Mouse (Mus musculus): ENCODE results near the gene Fmnl2. TPM values are rescaled to one million over a fixed set of nuclear protein-coding genes. Genes with fewer than 3 reads are reported as not detected.

Fmnl2 gene
- total and polyA plus RNA-seq, 2 experiments from 2014 or later: 9.1 to 41.8 TPM

DNA sequence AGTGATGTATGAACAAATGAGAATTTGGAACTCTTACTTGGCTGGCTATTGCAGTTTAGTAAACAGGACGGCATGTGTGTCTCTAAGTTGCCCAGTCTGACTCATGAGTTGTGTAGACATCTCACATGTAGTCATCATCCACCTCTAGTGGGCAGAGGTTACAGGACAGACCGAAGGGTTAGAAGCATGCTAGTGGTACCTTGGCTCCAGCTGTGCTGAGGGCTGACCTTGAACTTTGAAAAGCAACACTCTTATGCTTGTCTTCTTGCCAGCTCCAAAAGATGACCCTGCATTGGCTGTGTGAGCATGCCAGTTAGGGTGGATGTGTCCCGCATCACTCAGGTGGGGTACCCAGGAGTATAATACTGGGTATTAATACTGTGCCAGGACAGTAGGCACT lies 142.8 kb downstream of the Fmnl2 start:
- ATAC-seq (no peak), DNase-seq (no peak)
- H3K27me3 ChIP-seq (ENCODE audit: insufficient read depth, low read length): no peaks in the 10 kb centered on the region
- no peak overlapping the region for H3K27ac ChIP-seq (ENCODE audit: low read depth, low read length)
- H3K9me3 ChIP-seq (ENCODE audit: low read length): no peaks in the 10 kb centered on the region
- no peaks in the 10 kb centered on the region for H3K36me3 ChIP-seq (ENCODE audit: insufficient read depth)
- H3K9ac ChIP-seq: no peak overlapping the region
- no peak for TF ChIP-seq CTCF (IDR thresholded peaks at IDR 0.05; ENCODE audit: low read depth)
- 81% methylated on average over 3 of the region's 3 CpGs for WGBS
- H3K4me3 ChIP-seq (ENCODE audit: low read depth, low read length): no peak overlapping the region
- no peak overlapping the region for H3K4me2 ChIP-seq (ENCODE audit: low read depth)
- no peaks in the 10 kb centered on the region for H3K4me1 ChIP-seq (ENCODE audit: insufficient read depth)

DNA sequence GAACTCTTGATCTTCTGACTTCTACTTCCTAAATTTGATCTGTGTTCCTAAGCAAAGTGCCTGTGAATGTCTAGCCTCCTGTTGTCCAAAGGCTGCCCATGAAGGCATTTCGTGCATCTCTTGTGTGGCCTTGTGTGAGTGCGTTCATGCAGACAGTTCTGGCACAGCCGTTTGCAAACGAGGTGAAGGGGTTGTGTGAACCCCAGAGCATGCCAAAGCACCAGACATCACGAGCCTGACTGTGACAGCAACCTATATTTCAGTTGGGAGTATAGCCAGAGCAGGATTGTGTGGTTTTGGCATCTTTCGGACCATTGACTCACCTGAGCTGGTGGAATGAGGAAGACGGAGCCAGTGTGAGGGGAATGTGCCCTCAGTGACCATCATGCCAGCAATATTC lies 148.5 kb downstream of the Fmnl2 start:
- Histone ChIP-seq H3K4me1 (ENCODE audit: insufficient read depth) (no peaks in the 10 kb centered on the region; the same call in 1 of the 2 replicates), H3K4me2 (ENCODE audit: low read depth) (no peak overlapping the region), H3K9me3 (ENCODE audit: low read length) (no peaks in the 10 kb centered on the region), H3K27me3 (ENCODE audit: insufficient read depth, low read length) (no peaks in the 10 kb centered on the region), H3K36me3 (ENCODE audit: insufficient read depth) (no peaks in the 10 kb centered on the region), H3K9ac (no peak overlapping the region), H3K27ac (ENCODE audit: low read depth, low read length) (no peak overlapping the region), H3K4me3 (ENCODE audit: low read depth, low read length) (no peak overlapping the region)
- 49% methylated on average over 7 of the region's 7 CpGs for WGBS
- DNase-seq (no peak), ATAC-seq (no peak)
- TF ChIP-seq CTCF (IDR thresholded peaks at IDR 0.05; ENCODE audit: low read depth): no peak

DNA sequence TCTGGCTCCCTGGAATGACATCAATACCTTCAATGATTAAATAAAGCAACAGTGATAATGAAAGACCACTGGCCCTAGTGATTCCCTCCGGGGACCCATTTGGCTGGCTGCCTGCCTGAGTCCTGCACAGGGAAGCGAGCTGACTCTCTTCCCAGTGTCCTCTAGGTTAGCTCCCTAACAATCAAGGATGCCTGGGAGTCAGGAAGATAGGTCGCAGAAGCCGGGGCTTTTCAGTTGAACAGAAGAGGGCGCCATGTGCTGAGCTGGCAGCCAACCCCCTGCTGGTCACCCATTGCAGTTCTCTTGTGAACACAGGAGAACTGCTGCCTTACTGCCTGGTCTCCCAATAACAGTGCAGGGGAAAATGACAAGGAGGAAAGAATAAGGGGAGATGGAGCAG lies 149.5 kb downstream of the Fmnl2 start:
- H3K4me2 ChIP-seq (ENCODE audit: low read depth): no peak overlapping the region
- peak; percentile 34; the same call in 1 of the 2 replicates for ATAC-seq
- 8% methylated on average over 5 of the region's 5 CpGs for WGBS
- H3K4me3 ChIP-seq (ENCODE audit: low read depth, low read length): no peak overlapping the region
- H3K27ac ChIP-seq (ENCODE audit: low read depth, low read length): no peak overlapping the region
- H3K9me3 ChIP-seq (ENCODE audit: low read length): no peaks in the 10 kb centered on the region
- peak; percentile 30 for DNase-seq
- H3K27me3 ChIP-seq (ENCODE audit: insufficient read depth, low read length): no peaks in the 10 kb centered on the region
- H3K4me1 ChIP-seq (ENCODE audit: insufficient read depth): no peaks in the 10 kb centered on the region; the same call in 1 of the 2 replicates
- TF ChIP-seq CTCF (IDR thresholded peaks at IDR 0.05; ENCODE audit: low read depth): peak; percentile 74
- no peaks in the 10 kb centered on the region for H3K36me3 ChIP-seq (ENCODE audit: insufficient read depth)
- H3K9ac ChIP-seq: no peak overlapping the region

DNA sequence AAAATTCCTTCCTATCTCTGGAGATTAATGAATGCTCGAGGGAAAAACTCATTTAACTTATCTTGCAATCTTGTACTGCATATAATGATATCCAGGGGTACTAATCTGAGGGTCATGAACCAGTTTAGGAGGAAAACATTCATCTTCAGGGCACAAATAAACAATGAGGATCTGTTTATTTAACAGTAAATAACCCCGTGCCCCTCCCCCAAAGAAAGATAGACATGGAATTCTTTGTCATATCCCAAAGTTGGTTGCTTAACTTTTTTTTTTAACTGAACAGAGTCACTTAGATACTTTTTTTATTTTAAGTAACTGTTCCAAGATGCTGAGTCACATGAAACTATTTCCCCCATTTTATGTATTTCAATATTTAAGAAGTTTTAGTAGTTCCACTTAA lies 155.4 kb downstream of the Fmnl2 start:
- Histone ChIP-seq H3K4me1 (ENCODE audit: insufficient read depth) (no peaks in the 10 kb centered on the region; the same call in 1 of the 2 replicates), H3K36me3 (ENCODE audit: insufficient read depth) (0 out of 2 replicates have a peak, but pooled peaks cover 3% of the 10 kb centered on the region), H3K4me2 (ENCODE audit: low read depth) (no peak overlapping the region), H3K9ac (no peak overlapping the region), H3K9me3 (ENCODE audit: low read length) (no peaks in the 10 kb centered on the region), H3K4me3 (ENCODE audit: low read depth, low read length) (no peak overlapping the region), H3K27ac (ENCODE audit: low read depth, low read length) (no peak overlapping the region), H3K27me3 (ENCODE audit: insufficient read depth, low read length) (no peaks in the 10 kb centered on the region)
- 77% methylated on average over 2 of the region's 2 CpGs for WGBS
- DNase-seq: no peak
- TF ChIP-seq CTCF (IDR thresholded peaks at IDR 0.05; ENCODE audit: low read depth): no peak
- ATAC-seq: no peak

DNA sequence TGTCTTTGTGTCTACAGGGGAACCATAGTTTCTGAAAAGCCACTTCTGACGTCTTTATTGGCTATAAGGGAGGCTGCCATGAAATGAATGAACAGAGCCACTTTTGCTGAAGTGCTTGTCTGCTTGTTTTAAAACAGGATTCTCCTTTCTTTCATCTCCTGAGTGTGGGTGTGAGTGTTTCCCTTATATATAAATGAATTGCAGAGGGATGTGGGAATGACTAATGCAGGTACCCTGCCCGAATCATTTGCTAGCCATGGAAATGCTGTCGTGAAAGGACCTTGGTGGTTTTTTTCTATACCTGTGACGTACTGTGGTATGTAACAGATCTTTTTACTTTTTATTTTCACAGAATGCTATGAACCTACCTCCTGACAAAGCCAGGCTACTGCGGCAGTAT lies 156.8 kb downstream of the Fmnl2 start:
- TF ChIP-seq CTCF (IDR thresholded peaks at IDR 0.05; ENCODE audit: low read depth): no peak
- Histone ChIP-seq H3K4me1 (ENCODE audit: insufficient read depth) (no peaks in the 10 kb centered on the region), H3K27me3 (ENCODE audit: insufficient read depth, low read length) (no peaks in the 10 kb centered on the region), H3K36me3 (ENCODE audit: insufficient read depth) (0 out of 2 replicates have a peak, but pooled peaks cover 3% of the 10 kb centered on the region), H3K27ac (ENCODE audit: low read depth, low read length) (no peak overlapping the region), H3K4me3 (ENCODE audit: low read depth, low read length) (no peak overlapping the region), H3K4me2 (ENCODE audit: low read depth) (no peak overlapping the region), H3K9ac (no peak overlapping the region), H3K9me3 (ENCODE audit: low read length) (no peaks in the 10 kb centered on the region)
- ATAC-seq (no peak), DNase-seq (no peak)
- WGBS: 77% methylated on average over 5 of the region's 5 CpGs

DNA sequence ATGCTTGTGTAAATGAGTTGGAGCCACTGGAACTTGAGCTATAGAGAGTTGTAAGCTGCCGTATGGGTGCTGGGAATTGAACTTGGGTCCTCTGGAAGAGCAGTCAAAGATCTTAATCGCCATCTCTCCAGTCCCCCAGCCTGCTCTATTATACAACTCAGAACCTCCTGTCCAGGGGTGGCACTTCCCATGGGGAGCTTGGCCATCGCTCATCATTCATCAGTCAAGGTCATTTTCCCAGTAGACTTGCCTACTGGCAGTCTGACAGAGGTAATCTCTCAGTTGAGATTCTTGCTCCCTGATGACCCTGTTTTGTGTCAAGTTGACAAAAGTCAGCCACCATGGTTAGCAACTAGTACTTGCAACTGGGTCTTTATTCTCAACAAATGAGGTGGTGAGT lies 165.3 kb downstream of the Fmnl2 start:
- no peak for TF ChIP-seq CTCF (IDR thresholded peaks at IDR 0.05; ENCODE audit: low read depth)
- Histone ChIP-seq H3K4me2 (ENCODE audit: low read depth) (no peak overlapping the region), H3K9ac (no peak overlapping the region), H3K27ac (ENCODE audit: low read depth, low read length) (no peak overlapping the region), H3K9me3 (ENCODE audit: low read length) (no peaks in the 10 kb centered on the region), H3K36me3 (ENCODE audit: insufficient read depth) (no peaks in the 10 kb centered on the region), H3K27me3 (ENCODE audit: insufficient read depth, low read length) (no peaks in the 10 kb centered on the region), H3K4me3 (ENCODE audit: low read depth, low read length) (no peak overlapping the region), H3K4me1 (ENCODE audit: insufficient read depth) (no peaks in the 10 kb centered on the region)
- ATAC-seq: no peak
- WGBS: 95% methylated on average over 3 of the region's 3 CpGs
- no peak for DNase-seq

DNA sequence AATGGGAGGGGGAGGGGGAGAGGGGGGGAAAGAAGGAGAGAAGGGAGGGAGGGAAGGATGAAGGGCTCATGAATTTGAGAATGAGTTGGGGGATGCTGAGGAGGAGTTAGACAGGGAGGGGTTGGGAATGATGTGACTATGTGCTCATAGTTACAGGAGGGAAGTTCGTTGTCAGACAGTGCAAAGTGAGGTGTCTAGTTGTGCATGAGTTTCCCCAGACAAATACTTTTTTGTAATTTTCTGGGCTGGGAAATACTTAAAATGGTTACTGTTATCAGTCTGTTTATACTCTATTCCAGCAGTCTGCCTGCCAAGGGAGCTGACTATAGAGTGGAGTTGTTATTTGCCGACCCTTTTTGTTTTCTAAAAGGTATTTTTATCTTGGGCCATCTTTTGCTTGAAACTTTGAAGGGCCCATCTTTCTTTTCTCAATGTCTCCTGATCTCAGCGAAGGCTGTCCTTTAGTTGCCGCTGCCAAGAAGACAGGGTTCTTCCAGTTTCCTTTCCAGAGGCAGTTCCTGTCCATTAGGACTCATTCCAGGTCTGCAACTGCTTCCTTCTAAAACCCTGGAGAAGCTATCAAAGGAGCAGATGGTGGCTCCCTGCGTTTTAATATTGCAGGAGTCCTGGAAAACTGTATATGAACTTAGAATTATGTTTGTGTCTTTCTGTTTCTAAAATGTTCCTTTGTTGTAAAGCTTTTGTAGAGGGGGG lies 168.6 kb downstream of the Fmnl2 start:
- H3K27me3 ChIP-seq (ENCODE audit: insufficient read depth, low read length): no peaks in the 10 kb centered on the region
- no peaks in the 10 kb centered on the region for H3K36me3 ChIP-seq (ENCODE audit: insufficient read depth)
- no peak for TF ChIP-seq CTCF (IDR thresholded peaks at IDR 0.05; ENCODE audit: low read depth)
- ATAC-seq (no peak), DNase-seq (no peak)
- no peaks in the 10 kb centered on the region for H3K9me3 ChIP-seq (ENCODE audit: low read length)
- WGBS: 70% methylated on average over 5 of the region's 5 CpGs
- H3K27ac ChIP-seq (ENCODE audit: low read depth, low read length): no peak overlapping the region
- H3K4me3 ChIP-seq (ENCODE audit: low read depth, low read length): no peak overlapping the region
- no peak overlapping the region for H3K4me2 ChIP-seq (ENCODE audit: low read depth)
- no peak overlapping the region for H3K9ac ChIP-seq
- peaks cover 9% of the 10 kb centered on the region; the same call in 1 of the 2 replicates for H3K4me1 ChIP-seq (ENCODE audit: insufficient read depth)
